Mouse (Mus musculus): ENCODE data around the gene Rnaseh1. TPM values are rescaled to one million over a fixed set of nuclear protein-coding genes. Genes with fewer than 3 reads are reported as not detected.
A peak's percentile ranks its signal among the peaks of the same experiment; 100 is the strongest.

The Rnaseh1 gene
- polyA plus RNA-seq, 1 experiment = 10.9 TPM

GRCm38 (mm10) chr12:28667287-28667686 is 17.9 kb downstream of the Rnaseh1 start:
- Histone ChIP-seq H3K27me3 (ENCODE audit: control insufficient read depth, insufficient read depth, low read length) (no peaks in the 10 kb centered on the region), H3K4me1 (ENCODE audit: control insufficient read depth, insufficient read depth, low read length) (no peaks in the 10 kb centered on the region), H3K27ac (ENCODE audit: control insufficient read depth, insufficient read depth, low read depth, low read length) (no peak overlapping the region), H3K4me3 (ENCODE audit: control insufficient read depth, low read depth, low read length) (no peak overlapping the region), H3K36me3 (ENCODE audit: control insufficient read depth, insufficient read depth, low read length) (no peaks in the 10 kb centered on the region)
- no peak for TF ChIP-seq POLR2A (IDR thresholded peaks at IDR 0.05; ENCODE audit: control insufficient read depth, low read depth, low read length)

DNA sequence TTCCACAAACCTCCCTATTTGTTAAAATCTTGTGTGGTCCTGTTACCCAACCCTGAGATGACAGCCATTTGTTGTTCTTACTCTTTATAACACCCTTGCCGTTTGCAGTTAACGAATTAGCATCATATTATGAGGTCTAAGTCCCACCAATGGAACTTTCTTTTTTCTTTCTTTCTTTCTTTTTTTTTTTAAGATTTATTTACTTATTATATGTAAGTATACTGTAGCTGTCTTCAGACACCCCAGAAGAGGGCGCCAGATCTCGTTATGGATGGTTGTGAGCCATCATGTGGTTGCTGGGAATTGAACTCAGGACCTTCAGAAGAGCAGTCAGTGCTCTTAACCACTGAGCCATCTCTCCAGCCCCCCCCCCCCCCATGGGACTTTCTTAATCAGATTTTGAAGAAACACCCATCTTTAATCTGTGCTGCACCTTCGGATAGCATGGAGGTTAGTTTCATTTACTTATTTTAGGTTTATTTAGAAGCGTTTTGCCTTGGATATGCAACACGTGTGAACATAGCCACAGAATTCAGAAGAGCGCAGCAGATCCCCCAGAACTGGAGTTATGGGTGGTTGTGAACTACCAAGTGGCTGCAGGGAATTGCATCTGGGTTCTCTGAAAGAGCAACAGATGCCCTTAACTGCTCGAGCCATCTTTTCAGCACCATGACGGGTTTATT is 24.8 kb downstream of the Rnaseh1 start:
- peaks cover 11% of the 10 kb centered on the region for H3K4me1 ChIP-seq (ENCODE audit: control insufficient read depth, insufficient read depth, low read length)
- no peaks in the 10 kb centered on the region for H3K27me3 ChIP-seq (ENCODE audit: control insufficient read depth, insufficient read depth, low read length)
- H3K27ac ChIP-seq (ENCODE audit: control insufficient read depth, insufficient read depth, low read depth, low read length) = no peak overlapping the region
- TF ChIP-seq CTCF (IDR thresholded peaks at IDR 0.05; ENCODE audit: control insufficient read depth, insufficient read depth, insufficient replicate concordance, low read depth, low read length) = no peak
- no peak for TF ChIP-seq POLR2A (IDR thresholded peaks at IDR 0.05; ENCODE audit: control insufficient read depth, low read depth, low read length)
- no peak overlapping the region for H3K4me3 ChIP-seq (ENCODE audit: control insufficient read depth, low read depth, low read length)
- H3K36me3 ChIP-seq (ENCODE audit: control insufficient read depth, insufficient read depth, low read length) = no peaks in the 10 kb centered on the region

DNA sequence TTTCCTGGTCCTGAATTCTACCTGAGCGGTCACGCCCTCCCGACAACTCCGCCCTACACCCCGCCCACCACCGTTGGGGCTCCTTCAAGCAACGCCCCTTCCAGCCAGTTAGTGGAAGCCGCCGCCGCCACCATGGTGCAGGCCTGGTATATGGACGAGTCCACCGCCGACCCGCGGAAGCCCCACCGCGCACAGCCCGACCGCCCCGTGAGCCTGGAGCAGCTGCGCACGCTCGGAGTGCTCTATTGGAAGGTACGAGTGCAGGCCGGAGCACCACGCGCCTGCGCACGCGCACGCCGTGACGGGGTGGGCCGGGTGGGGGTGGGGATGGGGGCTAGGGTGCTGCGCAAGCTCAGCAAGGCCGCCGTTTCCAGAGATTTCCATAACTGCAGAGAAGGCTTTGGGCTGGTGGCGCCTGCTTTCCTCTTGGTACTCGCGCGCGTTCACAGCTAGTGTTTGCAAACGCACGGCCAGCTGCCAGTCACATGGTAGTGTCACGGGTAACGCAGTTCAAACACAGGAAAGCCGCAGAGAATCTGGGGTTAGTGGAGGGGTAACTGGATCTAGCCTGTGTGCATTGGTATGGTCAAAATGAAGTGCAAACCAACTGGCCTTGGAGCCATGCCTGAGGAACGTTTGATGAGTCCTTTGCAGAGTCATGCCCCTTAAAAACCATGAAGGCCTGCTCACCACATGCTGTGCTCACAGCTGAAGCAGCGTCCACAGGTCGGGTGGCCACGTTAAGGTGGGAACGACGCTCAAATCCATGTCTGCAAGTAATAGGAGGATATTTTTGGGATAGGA is 25.9 kb downstream of the Rnaseh1 start, which contains the start of gene Adi1:
Gene Adi1, plus strand, starts transcription at position 111 of the 804 bp plus-strand sequence.
- Histone ChIP-seq H3K27me3 (ENCODE audit: control insufficient read depth, insufficient read depth, low read length) (no peaks in the 10 kb centered on the region), H3K4me1 (ENCODE audit: control insufficient read depth, insufficient read depth, low read length) (peaks cover 11% of the 10 kb centered on the region), H3K4me3 (ENCODE audit: control insufficient read depth, low read depth, low read length) (peak within 1 kb of the TSS; percentile 90), H3K36me3 (ENCODE audit: control insufficient read depth, insufficient read depth, low read length) (no peaks in the 10 kb centered on the region), H3K27ac (ENCODE audit: control insufficient read depth, insufficient read depth, low read depth, low read length) (peak within 1 kb of the TSS; percentile 68)
- TF ChIP-seq POLR2A (IDR thresholded peaks at IDR 0.05; ENCODE audit: control insufficient read depth, low read depth, low read length) (no peak; the same call in 1 of the 2 replicates), CTCF (IDR thresholded peaks at IDR 0.05; ENCODE audit: control insufficient read depth, insufficient read depth, insufficient replicate concordance, low read depth, low read length) (no peak)

- H3K27ac ChIP-seq (ENCODE audit: control insufficient read depth, insufficient read depth, low read depth, low read length) = peak overlapping the region; percentile 57
- no peaks in the 10 kb centered on the region for H3K36me3 ChIP-seq (ENCODE audit: control insufficient read depth, insufficient read depth, low read length)
- TF ChIP-seq POLR2A (IDR thresholded peaks at IDR 0.05; ENCODE audit: control insufficient read depth, low read depth, low read length) = no peak
- no peak for TF ChIP-seq CTCF (IDR thresholded peaks at IDR 0.05; ENCODE audit: control insufficient read depth, insufficient read depth, insufficient replicate concordance, low read depth, low read length)
- H3K4me3 ChIP-seq (ENCODE audit: control insufficient read depth, low read depth, low read length) = peak overlapping the region; percentile 90
- H3K4me1 ChIP-seq (ENCODE audit: control insufficient read depth, insufficient read depth, low read length) = peaks cover 11% of the 10 kb centered on the region
- no peaks in the 10 kb centered on the region for H3K27me3 ChIP-seq (ENCODE audit: control insufficient read depth, insufficient read depth, low read length)
Measured at GRCm38 (mm10) chr12:28675925-28676209, 26.5 kb downstream of the Rnaseh1 start.

- Histone ChIP-seq H3K36me3 (ENCODE audit: control insufficient read depth, insufficient read depth, low read length) (no peaks in the 10 kb centered on the region), H3K4me1 (ENCODE audit: control insufficient read depth, insufficient read depth, low read length) (no peaks in the 10 kb centered on the region), H3K4me3 (ENCODE audit: control insufficient read depth, low read depth, low read length) (no peak overlapping the region), H3K27ac (ENCODE audit: control insufficient read depth, insufficient read depth, low read depth, low read length) (no peak overlapping the region), H3K27me3 (ENCODE audit: control insufficient read depth, insufficient read depth, low read length) (no peaks in the 10 kb centered on the region)
- TF ChIP-seq CTCF (IDR thresholded peaks at IDR 0.05; ENCODE audit: control insufficient read depth, insufficient read depth, insufficient replicate concordance, low read depth, low read length) (no peak), POLR2A (IDR thresholded peaks at IDR 0.05; ENCODE audit: control insufficient read depth, low read depth, low read length) (no peak)
Measured at GRCm38 (mm10) chr12:28684674-28685073, 35.3 kb downstream of the Rnaseh1 start.

GRCm38 (mm10) chr12:28685771-28686170 is 36.4 kb downstream of the Rnaseh1 start:
- TF ChIP-seq POLR2A (IDR thresholded peaks at IDR 0.05; ENCODE audit: control insufficient read depth, low read depth, low read length) (no peak), CTCF (IDR thresholded peaks at IDR 0.05; ENCODE audit: control insufficient read depth, insufficient read depth, insufficient replicate concordance, low read depth, low read length) (no peak)
- Histone ChIP-seq H3K27ac (ENCODE audit: control insufficient read depth, insufficient read depth, low read depth, low read length) (no peak overlapping the region), H3K4me1 (ENCODE audit: control insufficient read depth, insufficient read depth, low read length) (no peaks in the 10 kb centered on the region), H3K4me3 (ENCODE audit: control insufficient read depth, low read depth, low read length) (no peak overlapping the region), H3K36me3 (ENCODE audit: control insufficient read depth, insufficient read depth, low read length) (no peaks in the 10 kb centered on the region), H3K27me3 (ENCODE audit: control insufficient read depth, insufficient read depth, low read length) (no peaks in the 10 kb centered on the region)

DNA sequence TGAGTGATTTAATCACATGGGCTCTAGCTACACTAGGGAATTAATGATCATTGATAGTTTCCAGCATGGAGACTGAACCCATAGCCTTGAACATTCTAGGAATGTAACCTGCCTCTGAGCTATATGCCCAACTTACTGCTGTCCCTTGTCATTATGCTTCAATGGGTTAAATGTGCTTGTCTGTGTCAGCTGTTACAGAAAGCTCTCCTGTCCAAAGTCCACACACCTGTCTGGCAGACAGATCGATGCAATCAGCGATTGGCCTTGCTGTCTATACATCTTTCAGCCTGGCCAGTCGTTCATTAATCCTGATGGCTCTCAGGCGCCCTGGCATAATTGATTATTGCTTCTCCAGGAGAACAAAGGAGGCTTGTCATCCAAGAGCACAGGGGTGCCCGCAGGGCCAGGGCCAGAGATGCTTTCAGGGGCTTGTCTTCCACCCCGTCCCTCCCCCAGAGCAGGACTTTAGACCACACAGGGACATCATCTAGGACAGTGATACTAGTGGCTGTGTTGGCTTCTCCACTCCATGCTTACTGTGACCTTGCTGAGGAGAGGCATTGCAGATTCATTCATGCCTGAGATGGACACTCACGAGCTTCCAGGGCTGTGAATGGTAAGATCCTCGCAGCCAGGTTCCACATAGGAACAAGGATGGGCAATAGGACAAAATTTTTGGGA is 36.9 kb downstream of the Rnaseh1 start:
- Histone ChIP-seq H3K27ac (ENCODE audit: control insufficient read depth, insufficient read depth, low read depth, low read length) (no peak overlapping the region), H3K4me3 (ENCODE audit: control insufficient read depth, low read depth, low read length) (no peak overlapping the region), H3K36me3 (ENCODE audit: control insufficient read depth, insufficient read depth, low read length) (no peaks in the 10 kb centered on the region), H3K4me1 (ENCODE audit: control insufficient read depth, insufficient read depth, low read length) (no peaks in the 10 kb centered on the region), H3K27me3 (ENCODE audit: control insufficient read depth, insufficient read depth, low read length) (no peaks in the 10 kb centered on the region)
- TF ChIP-seq CTCF (IDR thresholded peaks at IDR 0.05; ENCODE audit: control insufficient read depth, insufficient read depth, insufficient replicate concordance, low read depth, low read length) (no peak), POLR2A (IDR thresholded peaks at IDR 0.05; ENCODE audit: control insufficient read depth, low read depth, low read length) (no peak)
